Mouse (Mus musculus): ENCODE results near the gene Rac2. TPM values are rescaled to one million over a fixed set of nuclear protein-coding genes. Genes with fewer than 3 reads are reported as not detected.
A peak's percentile ranks its signal among the peaks of the same experiment; 100 is the strongest.

Rac2 gene
- polyA plus RNA-seq, 1 experiment from 2014 or later = 2.9 TPM

DNA sequence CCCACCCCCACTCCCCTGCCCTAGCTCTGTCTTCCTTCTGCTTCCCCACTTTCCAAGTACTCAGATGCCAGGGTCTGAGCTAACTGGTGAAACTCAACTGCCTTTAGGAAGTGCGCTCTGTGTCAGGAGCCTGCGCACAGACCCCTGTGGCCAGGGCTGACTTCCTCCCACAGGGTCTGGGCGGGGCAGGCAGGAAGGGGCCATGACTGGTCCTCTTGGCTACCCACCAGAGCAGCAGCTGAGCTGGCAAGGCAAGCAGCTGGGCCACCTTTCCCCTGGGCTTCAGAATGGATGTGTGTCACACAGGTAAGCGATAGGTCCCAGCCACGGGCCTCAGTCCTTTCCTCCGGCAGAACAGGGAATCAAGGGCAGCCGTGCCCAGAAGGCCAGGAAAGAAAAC is 24.3 kb upstream of the Rac2 start, which contains the start of gene Cyth4:
Cyth4 (plus strand) TSS at position 134 of the 400 bp plus-strand sequence.
- Histone ChIP-seq H3K4me1 (no peaks in the 10 kb centered on the region), H3K36me3 (ENCODE audit: poor library complexity, severe bottlenecking) (no peaks in the 10 kb centered on the region), H3K4me3 (no peak within 1 kb of the TSS), H3K4me2 (no peak within 1 kb of the TSS), H3K9me3 (replicated peaks) (no peaks in the 10 kb centered on the region), H3K27me3 (no peaks in the 10 kb centered on the region), H3K27ac (no peak within 1 kb of the TSS; the same call in 1 of the 2 replicates), H3K9ac (no peak within 1 kb of the TSS)
- no peak for ATAC-seq
- 79% methylated on average over 7 of the region's 7 CpGs for WGBS

- Histone ChIP-seq H3K9ac (no peak overlapping the region), H3K4me3 (no peak overlapping the region), H3K4me1 (no peaks in the 10 kb centered on the region), H3K4me2 (no peak overlapping the region), H3K27ac (no peak overlapping the region), H3K36me3 (ENCODE audit: poor library complexity, severe bottlenecking) (no peaks in the 10 kb centered on the region), H3K9me3 (replicated peaks) (no peaks in the 10 kb centered on the region), H3K27me3 (no peaks in the 10 kb centered on the region)
- ATAC-seq = no peak
- WGBS = 86% methylated on average over 6 of the region's 6 CpGs
Measured at GRCm38 (mm10) chr15:78596504-78596903, 23.9 kb upstream of the Rac2 start.

DNA sequence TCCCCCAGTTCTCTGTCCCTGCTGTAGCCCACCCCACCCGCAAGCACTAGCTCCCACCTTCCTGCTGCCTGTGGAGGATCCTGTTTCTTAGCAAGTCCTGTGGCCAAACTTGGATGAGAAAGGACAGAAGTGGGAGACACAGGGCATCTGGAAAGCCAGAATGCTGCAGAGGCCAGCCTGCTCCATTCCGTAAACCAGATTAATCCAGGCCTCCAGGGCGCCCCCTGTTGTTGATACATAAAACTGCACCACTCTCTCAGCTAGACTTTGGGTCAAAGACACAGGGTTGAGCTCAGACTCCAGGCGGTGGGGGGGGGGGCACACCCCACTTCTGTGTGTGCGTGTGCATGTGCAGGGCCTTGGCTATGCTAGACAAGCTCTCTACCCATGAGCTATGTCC is 22.9 kb upstream of the Rac2 start:
- H3K27ac ChIP-seq = no peak overlapping the region
- no peak overlapping the region for H3K4me2 ChIP-seq
- no peaks in the 10 kb centered on the region for H3K36me3 ChIP-seq (ENCODE audit: poor library complexity, severe bottlenecking)
- H3K9ac ChIP-seq = no peak overlapping the region
- H3K27me3 ChIP-seq = no peaks in the 10 kb centered on the region
- ATAC-seq = no peak
- no peaks in the 10 kb centered on the region for H3K9me3 ChIP-seq (replicated peaks)
- WGBS = 65% methylated on average over 5 of the region's 5 CpGs
- H3K4me1 ChIP-seq = no peaks in the 10 kb centered on the region
- no peak overlapping the region for H3K4me3 ChIP-seq

GRCm38 (mm10) chr15:78594831-78595230 is 22.2 kb upstream of the Rac2 start:
- Histone ChIP-seq H3K4me2 (no peak overlapping the region), H3K27me3 (no peaks in the 10 kb centered on the region), H3K36me3 (ENCODE audit: poor library complexity, severe bottlenecking) (no peaks in the 10 kb centered on the region), H3K27ac (no peak overlapping the region), H3K4me1 (no peaks in the 10 kb centered on the region), H3K9me3 (replicated peaks) (no peaks in the 10 kb centered on the region), H3K4me3 (no peak overlapping the region), H3K9ac (no peak overlapping the region)
- ATAC-seq = no peak
- WGBS = 93% methylated on average over 2 of the region's 2 CpGs

DNA sequence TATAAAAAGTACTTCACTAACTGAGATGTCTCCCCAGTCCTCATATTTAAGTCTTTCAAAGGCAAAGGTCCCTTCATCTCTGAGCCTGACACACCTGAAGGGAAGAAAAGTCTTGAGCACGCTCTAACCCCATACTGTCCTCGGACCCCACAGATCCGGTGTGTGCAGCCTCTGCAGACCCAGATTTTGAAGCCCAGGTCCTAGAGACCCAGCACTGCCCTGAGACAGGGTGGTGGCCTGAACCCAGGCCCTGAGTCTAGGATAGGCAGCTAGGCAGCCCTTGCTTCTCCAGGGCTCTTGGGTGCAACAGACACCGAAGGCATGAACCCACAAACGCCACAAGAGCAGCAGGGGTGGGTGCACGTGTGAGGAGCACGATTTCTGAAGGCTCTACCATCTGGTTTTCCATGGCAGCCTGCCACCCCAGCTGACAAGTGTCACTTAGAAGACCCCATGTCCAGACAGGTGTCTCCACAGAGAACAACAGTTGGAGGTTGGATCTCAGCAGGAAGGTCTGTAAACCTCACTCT is 21.4 kb upstream of the Rac2 start:
- Histone ChIP-seq H3K9ac (no peak overlapping the region), H3K4me2 (no peak overlapping the region), H3K4me3 (no peak overlapping the region), H3K27ac (no peak overlapping the region), H3K27me3 (no peaks in the 10 kb centered on the region), H3K4me1 (no peaks in the 10 kb centered on the region), H3K9me3 (replicated peaks) (no peaks in the 10 kb centered on the region), H3K36me3 (ENCODE audit: poor library complexity, severe bottlenecking) (no peaks in the 10 kb centered on the region)
- 84% methylated on average over 7 of the region's 7 CpGs for WGBS
- no peak for ATAC-seq

GRCm38 (mm10) chr15:78592452-78592968 is 19.9 kb upstream of the Rac2 start:
- no peaks in the 10 kb centered on the region for H3K36me3 ChIP-seq (ENCODE audit: poor library complexity, severe bottlenecking)
- H3K27ac ChIP-seq = no peak overlapping the region
- ATAC-seq = no peak
- H3K9me3 ChIP-seq (replicated peaks) = no peaks in the 10 kb centered on the region
- no peak overlapping the region for H3K4me3 ChIP-seq
- no peaks in the 10 kb centered on the region for H3K4me1 ChIP-seq
- no peaks in the 10 kb centered on the region for H3K27me3 ChIP-seq
- no peak overlapping the region for H3K4me2 ChIP-seq
- no peak overlapping the region for H3K9ac ChIP-seq
- 83% methylated on average over 14 of the region's 14 CpGs for WGBS

DNA sequence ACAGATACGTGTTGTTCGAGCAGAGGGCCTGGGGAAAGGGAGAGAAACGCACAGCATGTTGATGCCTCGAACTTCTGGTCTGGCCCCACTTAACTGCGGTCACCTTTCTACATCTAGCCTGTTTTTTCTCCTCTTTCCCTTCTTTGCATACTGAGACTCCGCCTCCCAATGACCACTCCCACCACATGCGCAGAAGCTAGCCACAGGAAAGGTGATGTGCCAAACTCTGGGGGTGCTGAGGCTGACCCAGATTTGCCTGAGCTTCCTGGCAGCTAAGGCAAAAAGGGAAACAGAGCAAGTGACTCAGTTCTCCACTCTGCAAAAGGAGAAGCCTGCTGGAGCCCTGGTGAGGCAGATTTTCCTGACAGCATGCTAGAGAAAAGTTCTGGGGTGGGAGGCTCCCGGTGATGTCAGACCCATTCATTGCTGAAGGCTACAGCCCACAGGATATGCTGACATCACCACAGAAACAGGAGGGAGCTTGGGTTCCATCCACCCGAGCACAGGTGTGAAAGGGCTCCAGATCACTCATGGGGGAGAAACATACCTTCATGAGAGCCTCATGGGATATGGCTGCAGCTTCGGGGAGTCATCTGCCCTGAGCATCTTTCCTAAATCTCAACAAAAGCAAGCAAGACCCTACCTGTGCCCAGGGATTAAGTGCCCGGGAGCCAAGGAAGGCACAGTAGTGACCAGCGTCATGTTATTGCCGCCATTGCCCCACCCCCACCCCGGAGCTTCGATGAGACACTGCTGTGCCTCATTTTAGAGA is 19.3 kb upstream of the Rac2 start:
- no peak overlapping the region for H3K9ac ChIP-seq
- H3K36me3 ChIP-seq (ENCODE audit: poor library complexity, severe bottlenecking) = no peaks in the 10 kb centered on the region
- H3K9me3 ChIP-seq (replicated peaks) = no peaks in the 10 kb centered on the region
- WGBS = 71% methylated on average over 15 of the region's 15 CpGs
- no peak for ATAC-seq
- no peaks in the 10 kb centered on the region for H3K27me3 ChIP-seq
- H3K4me3 ChIP-seq = no peak overlapping the region
- no peak overlapping the region for H3K4me2 ChIP-seq
- H3K4me1 ChIP-seq = no peaks in the 10 kb centered on the region
- no peak overlapping the region for H3K27ac ChIP-seq

- Histone ChIP-seq H3K4me2 (no peak overlapping the region), H3K4me1 (no peaks in the 10 kb centered on the region), H3K9me3 (replicated peaks) (no peaks in the 10 kb centered on the region), H3K27ac (no peak overlapping the region), H3K4me3 (no peak overlapping the region), H3K36me3 (ENCODE audit: poor library complexity, severe bottlenecking) (no peaks in the 10 kb centered on the region), H3K27me3 (no peaks in the 10 kb centered on the region), H3K9ac (no peak overlapping the region)
- no peak for ATAC-seq
- 85% methylated on average over 6 of the region's 6 CpGs for WGBS
Measured at GRCm38 (mm10) chr15:78590785-78591184, 18.2 kb upstream of the Rac2 start.

DNA sequence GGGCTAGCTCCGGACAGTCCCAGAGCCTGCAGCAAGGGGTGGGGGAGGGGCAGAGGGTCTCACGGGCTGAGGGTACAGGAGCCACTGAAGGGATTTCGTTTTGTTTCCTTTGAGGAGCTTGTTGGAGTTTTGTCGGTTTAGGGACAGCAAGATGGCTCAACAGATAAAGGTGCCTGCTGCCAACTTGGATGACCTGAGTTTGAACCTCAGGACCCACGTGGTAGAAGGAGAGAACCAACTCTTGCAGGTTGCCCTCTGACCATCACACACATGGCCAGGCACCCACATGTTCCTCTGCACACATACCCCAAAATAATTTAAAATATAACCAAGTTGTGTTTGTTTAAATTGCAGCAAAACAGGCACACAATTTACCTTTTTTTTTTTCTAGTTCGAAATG is 17.4 kb upstream of the Rac2 start:
- WGBS = 81% methylated on average over 6 of the region's 6 CpGs
- Histone ChIP-seq H3K27me3 (no peaks in the 10 kb centered on the region), H3K9ac (no peak overlapping the region), H3K4me3 (no peak overlapping the region), H3K4me1 (no peaks in the 10 kb centered on the region), H3K27ac (no peak overlapping the region), H3K9me3 (replicated peaks) (no peaks in the 10 kb centered on the region), H3K36me3 (ENCODE audit: poor library complexity, severe bottlenecking) (no peaks in the 10 kb centered on the region), H3K4me2 (no peak overlapping the region)
- no peak for ATAC-seq

GRCm38 (mm10) chr15:78588900-78589299 is 16.3 kb upstream of the Rac2 start:
- no peaks in the 10 kb centered on the region for H3K27me3 ChIP-seq
- no peak overlapping the region for H3K4me2 ChIP-seq
- H3K9me3 ChIP-seq (replicated peaks) = no peaks in the 10 kb centered on the region; the same call in 1 of the 2 replicates
- no peak overlapping the region for H3K27ac ChIP-seq
- 92% methylated on average over 4 of the region's 4 CpGs for WGBS
- H3K4me3 ChIP-seq = no peak overlapping the region
- no peak for ATAC-seq
- H3K9ac ChIP-seq = no peak overlapping the region
- no peaks in the 10 kb centered on the region for H3K36me3 ChIP-seq (ENCODE audit: poor library complexity, severe bottlenecking)
- no peaks in the 10 kb centered on the region for H3K4me1 ChIP-seq

DNA sequence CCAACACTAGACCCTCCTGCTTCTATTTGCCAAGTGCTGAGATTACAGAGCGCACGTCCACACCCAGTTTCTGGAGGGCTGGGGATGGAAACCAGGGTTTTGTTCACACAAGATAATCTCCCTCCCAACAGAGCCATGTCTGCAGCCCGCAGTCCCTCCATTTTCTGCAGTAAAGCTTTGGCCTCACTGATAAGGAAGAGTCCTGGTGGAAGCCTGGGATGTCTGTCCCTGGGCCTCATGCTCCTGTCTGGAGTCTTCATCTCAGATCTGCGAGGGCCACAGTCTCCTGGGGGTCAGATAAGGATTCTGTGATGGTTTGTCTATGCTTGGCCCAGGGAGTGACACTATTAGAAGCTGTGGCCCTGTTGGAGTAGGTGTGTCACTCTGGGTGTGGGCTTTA is 15.5 kb upstream of the Rac2 start:
- H3K9me3 ChIP-seq (replicated peaks) = no peaks in the 10 kb centered on the region; the same call in 1 of the 2 replicates
- ATAC-seq = no peak
- H3K4me3 ChIP-seq = no peak overlapping the region
- 84% methylated on average over 4 of the region's 4 CpGs for WGBS
- no peak overlapping the region for H3K4me2 ChIP-seq
- H3K27me3 ChIP-seq = no peaks in the 10 kb centered on the region
- no peak overlapping the region for H3K9ac ChIP-seq
- no peak overlapping the region for H3K27ac ChIP-seq
- no peaks in the 10 kb centered on the region; the same call in 1 of the 2 replicates for H3K4me1 ChIP-seq
- no peaks in the 10 kb centered on the region for H3K36me3 ChIP-seq (ENCODE audit: poor library complexity, severe bottlenecking)

DNA sequence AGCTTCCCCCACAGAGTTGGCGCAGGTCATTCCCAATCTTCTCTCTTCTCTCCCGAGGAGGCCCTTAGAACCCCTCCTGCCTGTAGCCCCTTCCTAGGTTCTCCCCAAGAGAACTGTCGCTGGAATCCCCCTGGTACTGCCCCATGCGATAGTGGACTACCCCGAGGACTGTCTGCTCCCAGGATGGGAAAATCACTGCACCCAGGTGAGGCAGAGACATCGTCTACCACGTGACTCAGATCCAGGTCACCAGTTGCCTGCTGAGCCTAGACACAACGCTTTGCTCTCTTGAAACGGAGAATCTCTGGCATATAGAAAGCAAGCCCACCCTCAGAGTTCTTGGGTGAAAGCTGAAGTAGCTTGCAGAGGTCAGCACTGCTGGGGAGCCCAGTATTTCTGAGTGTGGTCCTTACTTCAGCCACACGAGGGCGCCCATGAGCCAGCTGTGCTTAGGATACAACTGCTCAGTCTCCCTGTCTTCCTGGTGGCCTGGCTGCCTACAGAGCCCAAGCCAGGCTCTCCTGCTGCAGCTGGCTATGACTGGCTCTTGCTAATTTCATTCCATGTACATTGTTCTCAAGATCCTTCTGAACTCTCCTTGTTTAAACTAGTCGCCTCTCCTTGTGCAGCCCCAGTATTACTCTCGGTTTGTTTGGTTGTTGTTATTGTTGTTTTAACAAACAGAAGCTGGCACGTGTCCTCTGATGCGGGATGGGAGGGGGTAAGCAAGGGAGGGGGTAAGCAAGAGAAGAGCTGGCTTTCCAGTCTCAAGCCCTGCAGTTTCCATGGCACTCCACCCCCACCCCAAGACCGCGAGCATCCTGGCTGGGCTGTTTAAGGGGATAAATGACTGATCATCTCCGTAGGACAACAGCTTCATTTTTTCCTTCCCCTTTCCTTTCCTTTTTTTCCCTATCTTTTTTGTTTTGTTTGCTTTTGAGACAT is 14.7 kb upstream of the Rac2 start:
- no peak overlapping the region for H3K4me2 ChIP-seq
- 56% methylated on average over 18 of the region's 18 CpGs for WGBS
- no peaks in the 10 kb centered on the region; the same call in 1 of the 2 replicates for H3K9me3 ChIP-seq (replicated peaks)
- ATAC-seq = peak; percentile 89
- no peak overlapping the region for H3K9ac ChIP-seq
- H3K27me3 ChIP-seq = no peaks in the 10 kb centered on the region
- H3K4me3 ChIP-seq = no peak overlapping the region
- H3K4me1 ChIP-seq = no peaks in the 10 kb centered on the region; the same call in 1 of the 2 replicates
- H3K36me3 ChIP-seq (ENCODE audit: poor library complexity, severe bottlenecking) = no peaks in the 10 kb centered on the region
- H3K27ac ChIP-seq = no peak overlapping the region
